Mouse (Mus musculus): ENCODE measurements around the gene Sorbs2.

- TF ChIP-seq CTCF (IDR thresholded peaks at IDR 0.05; ENCODE audit: low read depth) (no peak), EP300 (IDR thresholded peaks at IDR 0.05; ENCODE audit: low read depth) (no peak)
Observed at GRCm38 (mm10) chr8:45605419-45605818, 97.8 kb downstream of the Sorbs2 start.

Data from liver, postnatal 0 days (tissue).